Mouse (Mus musculus) heart, adult 2 months (tissue): ENCODE data around the gene Mmp12.

Experiments used
- CTCF ChIP-seq: fragments of 200-600 bp; IDR thresholded peaks from 2 replicates; pipeline ENCODE4 v1.8.1; 2022; ENCODE audit warnings: antibody characterized with exemption, mild to moderate bottlenecking, moderate library complexity
- EP300 ChIP-seq: fragments of 200-500 bp; IDR thresholded peaks from 2 replicates; pipeline ENCODE4 v1.6.1; 2011; ENCODE audit warnings: low read depth, low read length, control low read depth; ENCODE audit not compliant: insufficient read depth
- POLR2A ChIP-seq: fragments of 200-500 bp; IDR thresholded peaks from 2 replicates; pipeline ENCODE4 v1.6.1; 2011; ENCODE audit warnings: mild to moderate bottlenecking, low read depth, low read length, control low read depth; ENCODE audit not compliant: insufficient read depth

DNA sequence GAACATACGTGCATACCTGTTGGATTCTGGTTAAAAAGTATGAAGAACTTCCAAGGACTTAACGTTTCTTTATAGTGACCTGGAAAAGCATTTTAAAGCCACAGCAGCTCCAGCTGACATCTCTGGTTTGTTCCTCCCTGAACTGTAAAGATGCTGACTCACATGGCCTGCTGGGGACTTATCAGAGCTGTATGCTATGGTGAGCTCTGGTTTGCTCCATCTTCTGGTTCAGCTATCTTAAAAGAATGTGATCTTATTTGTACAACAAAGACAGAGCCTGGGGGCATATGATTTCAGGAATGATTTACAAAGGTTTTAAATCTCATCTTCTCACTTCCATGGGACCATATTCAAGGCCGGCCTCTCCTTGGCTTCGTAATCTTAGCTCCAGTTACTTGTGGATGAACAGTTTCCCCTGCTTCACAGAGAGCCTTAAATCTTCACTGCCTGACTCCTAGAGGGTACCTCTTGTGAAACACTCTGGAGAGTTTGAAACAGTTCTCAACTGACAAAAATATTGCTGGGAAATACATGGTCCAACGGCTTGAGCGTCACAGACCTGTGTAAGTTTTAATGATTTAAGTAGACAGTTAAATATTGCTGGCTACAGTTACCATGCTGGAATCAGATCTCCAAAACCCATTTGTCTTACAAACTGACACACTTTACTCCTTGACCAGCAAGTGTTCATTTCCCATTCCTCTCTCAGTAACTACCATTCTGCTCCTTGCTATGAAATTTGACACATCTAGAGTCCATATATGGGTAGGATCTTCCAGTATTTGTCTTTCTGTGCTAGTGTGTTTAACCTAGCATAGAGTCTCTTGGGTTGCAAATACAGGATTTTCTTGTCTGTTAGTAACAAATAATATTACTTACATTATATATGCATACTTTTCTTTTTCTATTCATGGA lies 8.2 kb upstream of the Mmp12 start:
- TF ChIP-seq POLR2A (no peak), CTCF (no peak), EP300 (no peak)
